Mouse (Mus musculus) leukemia stem cell, adult 10-12 weeks (primary cell): ENCODE results near the gene Gss. TPM values are rescaled to one million over a fixed set of nuclear protein-coding genes. Genes with fewer than 3 reads are reported as not detected.

ENCODE experiments used
- polyA plus RNA-seq: library from polyadenylated mRNA; stranded (reverse); fragments of >175 nt; gene quantifications from 2 replicates; pipeline ENCODE4 v1.2.3, GENCODE M21; 2012; ENCODE audit warnings: low replicate concordance

Gene Gss
- polyA plus RNA-seq = 17.2 and 20.6 TPM in 2 replicates

DNA sequence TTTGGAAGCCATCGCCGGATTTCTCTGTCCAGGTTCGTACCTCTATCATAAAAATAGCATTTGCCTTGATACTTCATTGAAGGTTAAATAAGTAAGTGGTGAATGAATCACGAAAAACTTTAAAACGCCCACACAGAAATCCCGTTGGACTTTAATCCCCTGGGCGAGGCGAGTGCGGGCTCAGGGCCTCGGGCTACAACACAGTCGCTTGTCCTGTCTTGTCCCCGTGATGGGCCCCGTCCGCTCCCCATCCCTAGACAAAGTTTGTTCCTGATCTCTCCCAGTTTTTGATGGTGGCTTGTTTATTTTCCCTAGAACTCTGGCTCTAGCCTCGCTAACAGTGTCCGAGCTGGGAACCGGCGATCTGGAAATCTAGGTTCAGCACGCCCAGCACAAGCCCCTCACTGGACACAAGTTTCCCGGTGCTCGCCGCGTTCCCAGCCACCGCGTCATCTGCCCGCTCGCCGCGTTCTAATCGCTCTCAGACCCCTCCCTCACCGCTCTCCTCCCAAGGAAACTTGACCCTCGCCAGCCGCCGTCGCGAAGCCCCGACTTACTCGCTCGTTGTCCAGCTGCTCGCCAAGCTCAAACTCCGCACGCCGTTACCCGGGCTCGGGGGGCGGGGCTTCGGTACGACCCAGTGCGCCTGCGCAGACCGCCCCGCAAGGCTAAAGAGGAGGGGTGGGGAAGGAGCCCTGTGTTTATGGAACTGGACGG lies at the start of gene Gss:
TSS of gene Gss (minus strand) at position 674 of the 717 bp plus-strand sequence.

GRCm38 (mm10) chr2:155610978-155611377 lies 18.4 kb upstream of the Gss start, which contains the start of gene Myh7b:
Gene Myh7b, plus strand, starts transcription at chr2:155611212.

DNA sequence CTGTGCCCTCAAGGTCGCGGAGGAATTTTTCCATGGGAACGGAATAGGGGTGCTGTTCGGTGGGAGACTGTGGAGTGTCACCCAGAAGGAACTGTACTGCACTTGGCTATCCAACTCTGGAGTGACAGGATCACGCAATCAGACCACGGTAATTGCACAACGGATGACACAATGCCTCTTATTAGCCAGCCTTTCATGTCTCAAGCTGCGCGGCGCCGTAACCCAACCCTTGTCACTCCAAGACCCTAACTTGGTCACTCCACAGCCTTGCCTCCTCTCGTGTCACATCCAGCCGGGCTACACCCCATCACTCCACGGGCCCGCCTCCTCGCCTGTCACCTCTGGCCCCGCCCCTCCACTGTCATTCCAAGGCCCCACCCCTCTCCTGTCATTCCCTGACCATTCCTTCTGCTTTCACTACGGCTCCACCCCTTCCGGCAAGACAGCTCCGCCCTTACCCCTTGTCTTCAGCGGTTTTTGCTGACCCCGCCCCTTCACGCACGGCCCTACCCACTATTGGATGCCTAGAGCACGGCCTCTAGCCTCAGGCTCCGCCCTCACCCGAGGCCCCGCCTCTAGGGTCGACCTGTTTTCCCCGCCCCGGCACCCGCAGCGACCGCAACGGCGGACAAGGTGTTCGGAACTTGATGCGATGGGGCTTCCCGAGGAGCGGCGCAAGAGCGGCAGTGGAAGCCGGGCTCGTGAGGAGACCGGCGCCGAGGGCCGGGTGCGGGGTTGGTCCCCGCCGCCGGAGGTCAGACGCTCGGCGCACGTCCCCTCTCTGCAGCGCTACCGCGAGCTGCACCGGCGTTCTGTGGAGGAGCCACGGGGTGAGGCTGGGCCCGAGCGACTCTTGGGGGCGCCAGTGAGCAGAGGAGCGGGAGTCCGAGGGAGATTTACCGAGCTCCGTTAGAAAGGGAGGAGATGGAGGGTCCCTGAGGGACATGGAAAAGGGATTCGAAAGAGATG lies 74.9 kb downstream of the Gss start, which contains the start of the genes Acss2 and Ggt7:
TSS of gene Acss2 (plus strand) at position 494 of the 969 bp plus-strand sequence.
TSS of gene Ggt7 (minus strand) at position 783 of the 969 bp plus-strand sequence.

Other genes starting within 250 kb of the Gss start
- 9.1 and 14.6 TPM in 2 replicates for gene Pigu, start 235.4 kb downstream of the Gss start, polyA plus RNA-seq
- 11.6 and 16.1 TPM in 2 replicates for gene Trp53inp2, start 211.8 kb downstream of the Gss start, polyA plus RNA-seq
- 51.9 and 92.6 TPM in 2 replicates for gene Ncoa6, start 118.9 kb downstream of the Gss start, polyA plus RNA-seq
- 6.8 and 22.3 TPM in 2 replicates for gene Acss2, start 74.9 kb downstream of the Gss start, polyA plus RNA-seq
- 0.42 and 2.8 TPM in 2 replicates for gene Ggt7, start 74.6 kb downstream of the Gss start, polyA plus RNA-seq
- gene Myh7b, start 18.4 kb upstream of the Gss start, polyA plus RNA-seq = 2.6 and 5.9 TPM in 2 replicates
- 79.6 and 93.0 TPM in 2 replicates for gene Trpc4ap, start 99.6 kb upstream of the Gss start, polyA plus RNA-seq
- 52.9 and 96.9 TPM in 2 replicates for gene Edem2, start 136.7 kb upstream of the Gss start, polyA plus RNA-seq
- not detected in 2 replicates for gene Gm17581, start 143.1 kb upstream of the Gss start, polyA plus RNA-seq
- 0.71 and 3.0 TPM in 2 replicates for gene Procr, start 158.3 kb upstream of the Gss start, polyA plus RNA-seq
- gene Mmp24, start 182.5 kb upstream of the Gss start, polyA plus RNA-seq = not detected in 2 replicates
- 34.6 and 39.0 TPM in 2 replicates for gene BC029722, start 226.6 kb upstream of the Gss start, polyA plus RNA-seq
- 525 and 574 TPM in 2 replicates for gene Eif6, start 234.1 kb upstream of the Gss start, polyA plus RNA-seq
- not detected in 2 replicates for gene Fam83c, start 242.0 kb upstream of the Gss start, polyA plus RNA-seq